Mouse (Mus musculus) kidney, postnatal 10 days (tissue): Measurements from ENCODE around the gene Znrf3.
"Not testable (repeated sequence)": the region's sequence is repeated elsewhere in the genome, so short reads cannot be mapped to it uniquely, and the experiment has no call there.

Experiments
- DNase-seq: peaks from one replicate; pipeline ENCODE4 v3.0.0; 2021; ENCODE audit warnings: mixed read lengths

The Znrf3 gene

GRCm38 (mm10) chr11:5444599-5445451 lies at the start of gene Znrf3:
TSS of gene Znrf3 (minus strand) at chr11:5444847.
- DNase-seq: peak; percentile 98

GRCm38 (mm10) chr11:5493869-5494268 lies 49.2 kb upstream of the Znrf3 start:
- no peak for DNase-seq

GRCm38 (mm10) chr11:5491912-5492311 lies 47.3 kb upstream of the Znrf3 start:
- no peak for DNase-seq

GRCm38 (mm10) chr11:5490989-5491656 lies 46.5 kb upstream of the Znrf3 start:
- no peak for DNase-seq

- DNase-seq: not testable (repeated sequence)
Observed at GRCm38 (mm10) chr11:5489433-5489832, 44.8 kb upstream of the Znrf3 start.

GRCm38 (mm10) chr11:5485193-5486011 lies 40.8 kb upstream of the Znrf3 start:
- peak; percentile 93 for DNase-seq

GRCm38 (mm10) chr11:5482581-5482980 lies 37.9 kb upstream of the Znrf3 start:
- DNase-seq: no peak

- DNase-seq: no peak
Observed at GRCm38 (mm10) chr11:5478831-5479230, 34.2 kb upstream of the Znrf3 start.

- no peak for DNase-seq
Observed at GRCm38 (mm10) chr11:5478193-5478592, 33.5 kb upstream of the Znrf3 start.

- DNase-seq: no peak
Observed at GRCm38 (mm10) chr11:5476806-5477205, 32.2 kb upstream of the Znrf3 start.

GRCm38 (mm10) chr11:5475556-5476118 lies 31.0 kb upstream of the Znrf3 start:
- not testable (repeated sequence) for DNase-seq

GRCm38 (mm10) chr11:5474130-5474529 lies 29.5 kb upstream of the Znrf3 start:
- peak; percentile 79 for DNase-seq

GRCm38 (mm10) chr11:5470055-5470454 lies 25.4 kb upstream of the Znrf3 start:
- DNase-seq: no peak

GRCm38 (mm10) chr11:5469084-5469483 lies 24.4 kb upstream of the Znrf3 start:
- peak; percentile 68 for DNase-seq

GRCm38 (mm10) chr11:5468471-5468870 lies 23.8 kb upstream of the Znrf3 start:
- DNase-seq: no peak

GRCm38 (mm10) chr11:5451923-5452322 lies 7.3 kb upstream of the Znrf3 start:
- no peak for DNase-seq

GRCm38 (mm10) chr11:5451341-5451740 lies 6.7 kb upstream of the Znrf3 start:
- no peak for DNase-seq

- no peak for DNase-seq
Observed at GRCm38 (mm10) chr11:5450701-5451100, 6.1 kb upstream of the Znrf3 start.

- DNase-seq: no peak
Observed at GRCm38 (mm10) chr11:5445452-5445953, 856 bp upstream of the Znrf3 start.

GRCm38 (mm10) chr11:5444234-5444598 lies 431 bp downstream of the Znrf3 start:
- DNase-seq: peak; percentile 63

- DNase-seq: peak; percentile 40
Observed at GRCm38 (mm10) chr11:5443511-5444233, 975 bp downstream of the Znrf3 start.

- no peak for DNase-seq
Observed at GRCm38 (mm10) chr11:5442590-5443021, 2.0 kb downstream of the Znrf3 start.
